Comparison of ENCODE assay signal across 20 mouse cellular contexts in the genomic region with DNA sequence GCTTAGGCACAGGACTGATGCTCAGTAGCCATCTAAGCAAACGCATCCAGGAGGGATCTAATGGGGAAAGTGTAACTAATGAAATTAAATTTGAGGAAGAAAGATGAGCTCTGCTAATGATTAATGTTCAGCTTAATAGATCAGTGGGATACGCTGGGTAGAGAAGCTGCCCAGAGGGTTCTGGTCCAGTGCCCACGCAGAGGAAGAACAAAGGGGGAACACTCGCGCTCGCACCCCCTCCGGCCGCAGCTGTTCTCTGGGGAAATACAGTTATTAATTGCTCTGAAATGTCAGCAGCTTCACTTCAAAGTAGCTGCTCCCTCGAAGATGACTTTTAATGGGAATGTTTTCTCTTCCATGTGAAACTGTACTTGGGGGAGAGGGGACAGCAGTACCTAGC.
DNase-seq lines count a peak whose midpoint lies in the region; ATAC-seq and TF ChIP-seq lines count a peak whose summit lies in the region.
"Had no signal": no experiment of that assay in that cellular context is flagged by ENCODE, and none has a peak within 500 bp of the region (broad histone marks: within the 10 kb centered on the region; RNA-seq: fewer than 3 reads in every experiment).

No protein-coding gene starts in this region.

- H3K9ac ChIP-seq in hindbrain, embryonic 15.5 days, result no peak overlapping the region
- H3K9ac ChIP-seq: embryonic facial prominence, embryonic 13.5 days; forebrain, embryonic 12.5 days; heart, embryonic 15.5 days; stomach, embryonic 15.5 days had no signal

- no peaks in the 10 kb centered on the region for H3K27me3 ChIP-seq in hindbrain, embryonic 15.5 days
- H3K27me3 ChIP-seq: embryonic facial prominence, embryonic 13.5 days; forebrain, embryonic 12.5 days; heart, embryonic 15.5 days; stomach, embryonic 15.5 days had no signal

- TF ChIP-seq CTCF in brain, embryonic 14.5 days (IDR thresholded peaks at IDR 0.05; ENCODE audit: borderline replicate concordance, extremely low read depth, insufficient read depth, insufficient read length), result no peak

- no peak for TF ChIP-seq POLR2A in brain, embryonic 14.5 days (IDR thresholded peaks at IDR 0.05; ENCODE audit: borderline replicate concordance, extremely low read depth, insufficient read depth, insufficient read length, poor library complexity, severe bottlenecking)

- no peak overlapping the region for H3K27ac ChIP-seq in hindbrain, embryonic 15.5 days (replicated peaks)
- H3K27ac ChIP-seq: embryonic facial prominence, embryonic 13.5 days; forebrain, embryonic 12.5 days; heart, embryonic 15.5 days; kidney, postnatal 0 days; stomach, embryonic 15.5 days had no signal

- no peak overlapping the region for H3K4me3 ChIP-seq in hindbrain, embryonic 15.5 days
- H3K4me3 ChIP-seq: embryonic facial prominence, embryonic 13.5 days; erythroblast, embryonic 14.5 days; forebrain, embryonic 12.5 days; heart, embryonic 15.5 days; stomach, embryonic 15.5 days had no signal

- no peaks in the 10 kb centered on the region for H3K36me3 ChIP-seq in hindbrain, embryonic 15.5 days
- H3K36me3 ChIP-seq: embryonic facial prominence, embryonic 13.5 days; forebrain, embryonic 12.5 days; heart, embryonic 15.5 days; stomach, embryonic 15.5 days had no signal

- H3K4me1 ChIP-seq in hindbrain, embryonic 15.5 days (replicated peaks), result peaks cover 12% of the 10 kb centered on the region
- H3K4me1 ChIP-seq: heart, embryonic 15.5 days; stomach, embryonic 15.5 days had no signal

- H3K9me3 ChIP-seq in hindbrain, embryonic 15.5 days, result no peaks in the 10 kb centered on the region
- H3K9me3 ChIP-seq: embryonic facial prominence, embryonic 13.5 days; forebrain, embryonic 12.5 days; heart, embryonic 15.5 days; stomach, embryonic 15.5 days had no signal

- H3K4me2 ChIP-seq in hindbrain, embryonic 15.5 days, result no peak overlapping the region
- H3K4me2 ChIP-seq: embryonic facial prominence, embryonic 13.5 days; forebrain, embryonic 12.5 days; heart, embryonic 15.5 days; stomach, embryonic 15.5 days had no signal

- peak; percentile 40; the same call in 1 of the 2 replicates for ATAC-seq in hindbrain, embryonic 15.5 days (ENCODE audit: low FRiP score, low read depth)
- ATAC-seq: activated CD4-positive, CD25-positive, alpha-beta regulatory T cell, adult 4 months had no signal

- peak; percentile 66 for DNase-seq in heart, adult 11 months
- DNase-seq in heart, adult 9 months (ENCODE audit: low spot score in 2 of 2), result no peak
- peak; percentile 9 for DNase-seq in layer of hippocampus, adult 9-11 months
- DNase-seq in layer of hippocampus, postnatal 10 days (ENCODE audit: low spot score in 2 of 2), result no peak
- peak; percentile 31 for DNase-seq in brain, embryonic 14.5 days (ENCODE audit: low read depth)
- DNase-seq in adrenal gland, postnatal 25 days, result no peak
- DNase-seq: adrenal gland, postnatal 10 days; gastrocnemius, postnatal 36 days; heart, postnatal 36 days; kidney, adult 2 months; lung, postnatal 4 days; thymus, postnatal 36 days had no signal

- 26% methylated on average over 9 of the region's 9 CpGs for WGBS in hindbrain, embryonic 15.5 days

Comparison
In these comparisons a context has a peak if more than half of its experiments do, and no peak if none do; other contexts are left out.
1. DNase-seq: peak in heart, adult 11 months (single experiment), layer of hippocampus, adult 9-11 months (single experiment) and brain, embryonic 14.5 days (single experiment); none in heart, adult 9 months (0 of 2), layer of hippocampus, postnatal 10 days (0 of 2) and adrenal gland, postnatal 25 days (single experiment).